Mouse (Mus musculus): ENCODE data around the gene Fam19a4. TPM values are rescaled to one million over a fixed set of nuclear protein-coding genes. Genes with fewer than 3 reads are reported as not detected.
A peak's percentile ranks its signal among the peaks of the same experiment; 100 is the strongest.

The Fam19a4 gene
- polyA plus RNA-seq, 1 experiment from 2014 or later: not detected

- no peak overlapping the region for H3K27ac ChIP-seq
- no peak overlapping the region for H3K4me2 ChIP-seq
- H3K9me3 ChIP-seq (replicated peaks): no peaks in the 10 kb centered on the region
- WGBS (ENCODE audit: insufficient replicate concordance): 40% methylated on average over 4 of the region's 4 CpGs
- no peak overlapping the region for H3K4me3 ChIP-seq
- no peak overlapping the region for H3K9ac ChIP-seq
- ATAC-seq: no peak
- peaks cover 5% of the 10 kb centered on the region; the same call in 1 of the 2 replicates for H3K27me3 ChIP-seq (replicated peaks)
- no peaks in the 10 kb centered on the region for H3K4me1 ChIP-seq
- no peaks in the 10 kb centered on the region for H3K36me3 ChIP-seq
These were observed 13.7 kb downstream of the Fam19a4 start for GRCm38 (mm10) chr6:97046541-97046940.

- WGBS (ENCODE audit: insufficient replicate concordance): 42% methylated on average over 5 of the region's 5 CpGs
- Histone ChIP-seq H3K9me3 (replicated peaks) (no peaks in the 10 kb centered on the region), H3K4me2 (no peak overlapping the region), H3K27ac (no peak overlapping the region), H3K9ac (no peak overlapping the region), H3K36me3 (no peaks in the 10 kb centered on the region), H3K4me1 (no peaks in the 10 kb centered on the region), H3K27me3 (replicated peaks) (peaks cover 7% of the 10 kb centered on the region; the same call in 1 of the 2 replicates), H3K4me3 (no peak overlapping the region)
- ATAC-seq: no peak
These were observed 33.0 kb downstream of the Fam19a4 start for GRCm38 (mm10) chr6:97027110-97027677.

- H3K27ac ChIP-seq: no peak overlapping the region
- H3K4me3 ChIP-seq: no peak overlapping the region
- no peaks in the 10 kb centered on the region for H3K9me3 ChIP-seq (replicated peaks)
- no peak overlapping the region for H3K4me2 ChIP-seq
- no peaks in the 10 kb centered on the region for H3K4me1 ChIP-seq
- peaks cover 1% of the 10 kb centered on the region; the same call in 1 of the 2 replicates for H3K27me3 ChIP-seq (replicated peaks)
- no peak for ATAC-seq
- WGBS (ENCODE audit: insufficient replicate concordance): 47% methylated on average over 2 of the region's 2 CpGs
- H3K9ac ChIP-seq: no peak overlapping the region
- H3K36me3 ChIP-seq: no peaks in the 10 kb centered on the region
These were observed 40.9 kb downstream of the Fam19a4 start for GRCm38 (mm10) chr6:97019323-97019722.

- H3K4me1 ChIP-seq: no peaks in the 10 kb centered on the region
- peaks cover 4% of the 10 kb centered on the region; the same call in 1 of the 2 replicates for H3K27me3 ChIP-seq (replicated peaks)
- no peak overlapping the region for H3K9ac ChIP-seq
- no peak overlapping the region for H3K4me3 ChIP-seq
- H3K27ac ChIP-seq: no peak overlapping the region
- ATAC-seq: no peak
- no peak overlapping the region for H3K4me2 ChIP-seq
- H3K36me3 ChIP-seq: no peaks in the 10 kb centered on the region
- WGBS (ENCODE audit: insufficient replicate concordance): 65% methylated on average over 1 of the region's 1 CpGs
- H3K9me3 ChIP-seq (replicated peaks): no peaks in the 10 kb centered on the region
These were observed 43.5 kb downstream of the Fam19a4 start for GRCm38 (mm10) chr6:97016711-97017110.

GRCm38 (mm10) chr6:97016018-97016417 lies 44.2 kb downstream of the Fam19a4 start:
- 20% methylated on average over 3 of the region's 3 CpGs for WGBS (ENCODE audit: insufficient replicate concordance)
- Histone ChIP-seq H3K36me3 (no peaks in the 10 kb centered on the region), H3K9me3 (replicated peaks) (no peaks in the 10 kb centered on the region), H3K27me3 (replicated peaks) (peaks cover 4% of the 10 kb centered on the region; the same call in 1 of the 2 replicates), H3K4me3 (no peak overlapping the region), H3K27ac (no peak overlapping the region), H3K9ac (no peak overlapping the region), H3K4me2 (no peak overlapping the region), H3K4me1 (no peaks in the 10 kb centered on the region)
- ATAC-seq: 0 out of 2 replicates have a peak, but pooled peaks have one; percentile 21

GRCm38 (mm10) chr6:97006513-97007094 lies 53.6 kb downstream of the Fam19a4 start:
- Histone ChIP-seq H3K4me3 (no peak overlapping the region), H3K4me2 (no peak overlapping the region), H3K9ac (no peak overlapping the region), H3K36me3 (no peaks in the 10 kb centered on the region), H3K27ac (no peak overlapping the region), H3K4me1 (no peaks in the 10 kb centered on the region), H3K27me3 (replicated peaks) (0 out of 2 replicates have a peak, but pooled peaks cover 3% of the 10 kb centered on the region), H3K9me3 (replicated peaks) (no peaks in the 10 kb centered on the region)
- WGBS (ENCODE audit: insufficient replicate concordance): 30% methylated on average over 8 of the region's 8 CpGs
- ATAC-seq: no peak

GRCm38 (mm10) chr6:97005038-97005437 lies 55.2 kb downstream of the Fam19a4 start:
- H3K27ac ChIP-seq: no peak overlapping the region
- H3K36me3 ChIP-seq: no peaks in the 10 kb centered on the region
- H3K9me3 ChIP-seq (replicated peaks): no peaks in the 10 kb centered on the region
- WGBS (ENCODE audit: insufficient replicate concordance): 23% methylated on average over 11 of the region's 11 CpGs
- no peak overlapping the region for H3K4me3 ChIP-seq
- H3K27me3 ChIP-seq (replicated peaks): 0 out of 2 replicates have a peak, but pooled peaks cover 3% of the 10 kb centered on the region
- H3K4me2 ChIP-seq: no peak overlapping the region
- ATAC-seq: no peak
- H3K9ac ChIP-seq: no peak overlapping the region
- H3K4me1 ChIP-seq: no peaks in the 10 kb centered on the region

- H3K9me3 ChIP-seq (replicated peaks): no peaks in the 10 kb centered on the region
- H3K4me2 ChIP-seq: no peak overlapping the region
- 76% methylated on average over 7 of the region's 7 CpGs for WGBS (ENCODE audit: insufficient replicate concordance)
- no peak overlapping the region for H3K27ac ChIP-seq
- no peak overlapping the region for H3K9ac ChIP-seq
- no peaks in the 10 kb centered on the region for H3K36me3 ChIP-seq
- H3K27me3 ChIP-seq (replicated peaks): no peaks in the 10 kb centered on the region
- H3K4me1 ChIP-seq: no peaks in the 10 kb centered on the region
- H3K4me3 ChIP-seq: no peak overlapping the region
- ATAC-seq: no peak
These were observed 64.6 kb downstream of the Fam19a4 start for GRCm38 (mm10) chr6:96995556-96996159.

- no peak for ATAC-seq
- no peak overlapping the region for H3K27ac ChIP-seq
- H3K4me2 ChIP-seq: no peak overlapping the region
- no peak overlapping the region for H3K9ac ChIP-seq
- no peak overlapping the region for H3K4me3 ChIP-seq
- no peaks in the 10 kb centered on the region for H3K4me1 ChIP-seq
- no peaks in the 10 kb centered on the region for H3K9me3 ChIP-seq (replicated peaks)
- H3K27me3 ChIP-seq (replicated peaks): no peaks in the 10 kb centered on the region
- WGBS (ENCODE audit: insufficient replicate concordance): 76% methylated on average over 1 of the region's 1 CpGs
- H3K36me3 ChIP-seq: no peaks in the 10 kb centered on the region
These were observed 68.5 kb downstream of the Fam19a4 start for GRCm38 (mm10) chr6:96991741-96992140.

GRCm38 (mm10) chr6:96977537-96977936 lies 82.7 kb downstream of the Fam19a4 start:
- H3K4me1 ChIP-seq: no peaks in the 10 kb centered on the region
- no peak overlapping the region for H3K4me2 ChIP-seq
- ATAC-seq: no peak
- H3K9ac ChIP-seq: no peak overlapping the region
- H3K36me3 ChIP-seq: no peaks in the 10 kb centered on the region
- no peak overlapping the region for H3K4me3 ChIP-seq
- WGBS (ENCODE audit: insufficient replicate concordance): 72% methylated on average over 1 of the region's 1 CpGs
- no peaks in the 10 kb centered on the region for H3K27me3 ChIP-seq (replicated peaks)
- H3K9me3 ChIP-seq (replicated peaks): no peaks in the 10 kb centered on the region
- no peak overlapping the region for H3K27ac ChIP-seq

GRCm38 (mm10) chr6:96944796-96945195 lies 115.4 kb downstream of the Fam19a4 start:
- H3K9ac ChIP-seq: no peak overlapping the region
- H3K4me1 ChIP-seq: no peaks in the 10 kb centered on the region
- H3K27me3 ChIP-seq (replicated peaks): no peaks in the 10 kb centered on the region
- no peak overlapping the region for H3K4me2 ChIP-seq
- H3K9me3 ChIP-seq (replicated peaks): no peaks in the 10 kb centered on the region
- no peaks in the 10 kb centered on the region for H3K36me3 ChIP-seq
- H3K27ac ChIP-seq: no peak overlapping the region
- no peak overlapping the region for H3K4me3 ChIP-seq
- 25% methylated on average over 2 of the region's 2 CpGs for WGBS (ENCODE audit: insufficient replicate concordance)
- ATAC-seq: no peak

GRCm38 (mm10) chr6:96935776-96936175 lies 124.4 kb downstream of the Fam19a4 start:
- no peak for ATAC-seq
- WGBS (ENCODE audit: insufficient replicate concordance): 53% methylated on average over 1 of the region's 1 CpGs
- H3K9ac ChIP-seq: no peak overlapping the region
- H3K27me3 ChIP-seq (replicated peaks): no peaks in the 10 kb centered on the region
- 0 out of 2 replicates have a peak, but pooled peaks cover 3% of the 10 kb centered on the region for H3K9me3 ChIP-seq (replicated peaks)
- H3K4me3 ChIP-seq: no peak overlapping the region
- H3K27ac ChIP-seq: no peak overlapping the region
- no peaks in the 10 kb centered on the region for H3K4me1 ChIP-seq
- no peaks in the 10 kb centered on the region for H3K36me3 ChIP-seq
- H3K4me2 ChIP-seq: no peak overlapping the region

Measured in liver, embryonic 12.5 days (tissue).